Mouse (Mus musculus): ENCODE data around the gene Vegfb.
"Not testable (repeated sequence)": the region's sequence is repeated elsewhere in the genome, so short reads cannot be mapped to it uniquely, and the experiment has no call there.

Gene Vegfb

DNA sequence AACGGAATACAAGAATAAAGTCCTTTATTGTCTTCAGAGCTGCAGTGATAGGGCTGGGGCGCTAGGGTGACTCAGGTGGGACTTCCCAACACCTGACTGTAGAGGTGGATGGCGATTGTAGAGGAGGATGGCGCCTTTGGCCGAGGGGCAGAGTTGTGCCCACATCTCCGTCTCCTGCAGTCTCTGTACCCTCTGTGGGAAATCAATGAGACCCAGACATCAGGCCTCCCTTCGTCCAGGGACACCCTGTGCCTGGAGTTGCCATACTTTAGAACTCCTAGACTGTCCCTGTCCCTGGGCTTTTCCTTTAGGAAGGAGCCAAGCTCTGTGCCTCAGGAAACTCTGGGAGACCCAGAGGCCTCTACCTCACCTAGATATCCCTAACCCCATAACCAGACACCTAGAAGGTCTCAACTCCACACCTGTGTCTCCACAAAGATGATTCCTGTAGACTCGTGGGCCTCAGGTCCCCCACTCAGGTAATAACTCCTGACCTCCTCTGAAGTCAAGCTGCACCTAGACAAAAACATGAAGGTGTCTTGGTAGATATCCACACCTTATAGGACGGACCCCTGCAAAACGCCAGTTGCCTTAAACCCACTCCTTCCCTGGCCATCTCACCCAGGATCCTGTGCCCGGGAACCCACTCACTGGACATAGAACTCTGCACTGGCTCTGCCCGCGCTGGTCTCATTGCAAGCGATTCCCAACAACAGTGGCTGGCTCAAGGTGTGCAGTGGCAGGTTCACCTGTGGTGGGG is 5.7 kb upstream of the Vegfb start:
- in situ Hi-C loops (cut with MboI; ENCODE audit: low pct_unique_long_range_greater_than_20kb in 1 of 2, low sequenced_read_pairs in 2 of 2, unreplicated experiment in 1 of 2) = no loop called here

DNA sequence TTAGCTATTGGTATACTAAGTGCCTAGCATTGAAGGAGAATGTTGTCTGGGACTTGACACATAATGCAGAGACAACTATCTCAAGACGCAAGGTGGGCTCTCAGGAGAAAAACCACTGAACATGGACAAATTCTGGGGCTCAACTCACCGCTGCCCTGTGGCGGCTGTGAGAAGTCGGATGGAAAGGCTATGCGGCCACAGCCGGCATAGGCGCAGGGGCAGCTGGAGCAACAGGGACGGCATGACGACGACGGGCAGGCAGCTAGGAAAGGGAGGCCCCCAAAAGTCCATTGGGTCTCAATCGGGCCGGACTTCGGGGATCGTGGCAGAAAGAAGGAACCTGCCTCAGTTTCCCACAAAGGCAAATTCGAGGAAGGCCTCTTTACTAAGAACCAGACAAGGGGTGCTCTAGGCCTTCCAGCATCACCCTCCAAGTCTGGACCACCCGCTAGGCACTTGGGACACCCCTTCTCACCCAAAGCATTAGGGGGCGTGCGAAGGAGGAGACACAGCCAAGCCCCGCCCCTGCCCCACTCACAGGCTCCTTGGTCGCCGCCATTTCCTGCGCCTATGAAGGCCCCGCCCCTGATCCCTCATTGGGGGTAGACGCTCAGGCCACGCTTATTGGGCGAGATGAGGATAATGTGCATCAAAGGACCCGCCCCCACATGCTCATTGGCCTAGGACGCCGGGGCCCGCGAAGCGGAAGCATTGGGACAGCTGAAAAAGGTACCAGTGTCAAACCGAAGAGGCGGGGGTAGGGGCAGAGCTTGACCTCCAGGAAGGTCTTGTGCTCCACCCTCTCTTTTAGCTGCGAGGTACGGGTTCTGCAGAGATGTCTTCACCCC is 4.8 kb upstream of the Vegfb start, which contains the start of gene Dnajc4:
Gene Dnajc4 (minus strand): TSS at position 562 of the 848 bp plus-strand sequence.
- in situ Hi-C loops (cut with MboI; ENCODE audit: low pct_unique_long_range_greater_than_20kb in 1 of 2, low sequenced_read_pairs in 2 of 2, unreplicated experiment in 1 of 2) = no loop called here

GRCm38 (mm10) chr19:6991166-6991565 is 3.7 kb upstream of the Vegfb start:
- in situ Hi-C loops (cut with MboI; ENCODE audit: low pct_unique_long_range_greater_than_20kb in 1 of 2, low sequenced_read_pairs in 2 of 2, unreplicated experiment in 1 of 2) = not testable (repeated sequence)

DNA sequence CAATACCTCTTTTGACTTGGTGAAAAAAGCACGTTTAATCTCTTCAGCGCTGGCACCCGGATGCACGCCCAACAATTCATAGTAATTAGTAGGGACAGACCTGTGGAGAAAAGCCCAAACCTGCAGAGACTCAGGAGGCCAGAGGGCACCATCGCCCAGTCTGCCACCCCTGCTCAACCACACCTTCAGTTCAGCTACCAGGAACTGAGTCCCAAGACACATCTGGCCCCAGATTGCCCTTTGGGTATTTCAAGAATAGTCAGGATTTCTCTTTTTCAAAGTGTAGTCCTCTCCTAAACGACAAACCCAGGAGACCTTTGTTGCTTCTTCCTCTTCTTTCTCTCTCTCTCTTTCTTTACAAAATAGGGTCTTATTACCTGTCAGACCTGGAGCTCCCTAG is 3.3 kb upstream of the Vegfb start:
- in situ Hi-C loops (cut with MboI; ENCODE audit: low pct_unique_long_range_greater_than_20kb in 1 of 2, low sequenced_read_pairs in 2 of 2, unreplicated experiment in 1 of 2) = no loop called here

DNA sequence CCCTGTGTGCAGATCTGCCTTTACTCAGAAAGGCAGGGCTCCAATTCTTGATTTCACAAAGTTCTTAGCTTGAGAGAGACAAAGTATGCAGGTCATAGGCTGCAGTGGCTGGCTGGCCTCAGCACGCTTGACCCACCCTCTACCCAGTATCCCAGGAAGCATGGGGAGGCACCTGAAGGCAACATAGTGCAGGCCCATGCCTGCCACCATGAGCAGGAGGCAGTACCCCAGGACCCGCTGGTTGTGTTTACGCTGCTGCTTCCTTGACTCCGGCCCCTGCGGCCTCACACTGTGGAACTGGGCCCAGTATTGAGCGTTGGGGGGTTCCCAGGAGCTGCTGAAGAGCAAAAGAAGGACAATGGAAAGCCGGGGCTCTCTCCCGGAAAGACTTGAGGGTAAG is 1.8 kb upstream of the Vegfb start:
- in situ Hi-C loops (cut with MboI; ENCODE audit: low pct_unique_long_range_greater_than_20kb in 1 of 2, low sequenced_read_pairs in 2 of 2, unreplicated experiment in 1 of 2) = no loop called here

GRCm38 (mm10) chr19:6987904-6988285 is 444 bp upstream of the Vegfb start:
- in situ Hi-C loops (cut with MboI; ENCODE audit: low pct_unique_long_range_greater_than_20kb in 1 of 2, low sequenced_read_pairs in 2 of 2, unreplicated experiment in 1 of 2) = no loop called here

GRCm38 (mm10) chr19:6985951-6986708 is 1.3 kb downstream of the Vegfb start:
- in situ Hi-C loops (cut with MboI; ENCODE audit: low pct_unique_long_range_greater_than_20kb in 1 of 2, low sequenced_read_pairs in 2 of 2, unreplicated experiment in 1 of 2) = no loop called here

DNA sequence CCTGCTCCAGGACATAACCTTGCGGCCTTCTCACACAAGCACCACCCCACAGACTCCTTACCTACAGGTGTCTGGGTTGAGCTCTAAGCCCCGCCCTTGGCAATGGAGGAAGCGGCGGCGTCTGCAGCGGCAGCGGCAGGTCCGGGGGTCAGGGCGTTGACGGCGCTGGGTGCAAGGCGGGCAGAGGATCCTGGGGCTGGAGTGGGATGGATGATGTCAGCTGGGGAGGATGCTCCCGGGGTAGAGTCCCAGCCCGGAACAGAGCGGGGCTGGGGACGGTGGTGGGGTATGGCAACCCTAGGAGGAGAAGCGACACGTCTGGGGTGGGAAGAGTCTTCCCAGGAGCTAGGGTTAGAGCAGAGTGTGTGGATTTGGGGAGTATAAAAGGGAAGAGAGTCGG is 2.2 kb downstream of the Vegfb start:
- in situ Hi-C loops (cut with MboI; ENCODE audit: low pct_unique_long_range_greater_than_20kb in 1 of 2, low sequenced_read_pairs in 2 of 2, unreplicated experiment in 1 of 2) = no loop called here

GRCm38 (mm10) chr19:6983621-6984020 is 3.8 kb downstream of the Vegfb start:
- in situ Hi-C loops (cut with MboI; ENCODE audit: low pct_unique_long_range_greater_than_20kb in 1 of 2, low sequenced_read_pairs in 2 of 2, unreplicated experiment in 1 of 2) = no loop called here

DNA sequence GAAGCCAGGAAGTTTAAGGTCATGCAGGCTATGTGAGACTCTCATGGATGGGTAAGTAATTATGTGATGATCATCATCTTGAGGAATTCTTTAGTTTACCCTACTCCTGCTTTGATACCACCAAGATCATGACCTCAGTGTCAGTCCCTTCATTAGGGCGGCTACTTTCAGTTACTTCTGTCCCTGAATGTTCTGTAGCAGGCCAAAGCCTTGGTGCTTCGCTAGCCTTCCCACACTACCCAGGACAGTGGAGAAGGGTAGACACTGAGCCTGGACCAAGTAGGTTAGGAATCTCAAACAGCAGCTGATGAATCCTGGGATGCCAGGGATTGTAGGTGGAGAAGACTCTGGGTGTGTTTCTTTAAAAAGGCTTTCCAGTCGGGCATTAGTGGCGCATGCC is 6.0 kb downstream of the Vegfb start:
- in situ Hi-C loops (cut with MboI; ENCODE audit: low pct_unique_long_range_greater_than_20kb in 1 of 2, low sequenced_read_pairs in 2 of 2, unreplicated experiment in 1 of 2) = no loop called here

DNA sequence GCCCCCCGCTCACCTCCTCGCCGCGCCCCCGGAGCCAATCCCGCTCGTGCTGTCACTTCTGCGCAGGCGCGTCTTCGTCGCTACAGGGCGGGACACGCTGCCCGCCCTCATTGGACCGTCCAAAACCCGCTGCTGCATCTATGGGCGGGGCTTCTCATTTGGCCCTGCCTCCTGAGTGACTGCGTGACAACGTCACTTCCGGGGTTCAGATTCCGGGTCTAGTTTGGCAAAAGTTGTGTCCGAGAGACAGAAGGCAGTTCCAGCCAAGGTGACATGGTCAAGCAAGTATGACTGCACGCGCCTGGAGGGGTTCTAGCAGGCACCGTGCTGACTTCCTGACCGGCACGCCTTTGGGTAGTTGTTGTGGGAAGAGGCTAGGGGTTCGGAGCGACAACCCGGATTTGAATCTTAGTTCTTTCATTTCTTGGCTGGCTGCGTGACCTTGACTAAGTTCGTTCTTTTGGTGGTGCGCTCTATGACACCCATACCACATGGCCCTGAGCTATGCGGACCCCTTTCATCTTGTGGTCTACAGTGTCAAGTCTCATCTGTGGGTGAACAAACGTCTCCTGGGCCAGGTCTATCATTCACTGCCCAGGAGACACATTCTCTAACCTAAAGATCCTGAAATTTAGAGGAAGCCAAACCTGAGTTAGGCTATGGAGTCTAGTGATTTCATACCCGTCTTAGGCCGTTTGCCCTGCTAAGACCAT is 6.9 kb downstream of the Vegfb start, which contains the start of gene Fkbp2:
Gene Fkbp2 (minus strand): TSS at position 121 of the 713 bp plus-strand sequence.
- in situ Hi-C loops (cut with MboI; ENCODE audit: low pct_unique_long_range_greater_than_20kb in 1 of 2, low sequenced_read_pairs in 2 of 2, unreplicated experiment in 1 of 2) = no loop called here

DNA sequence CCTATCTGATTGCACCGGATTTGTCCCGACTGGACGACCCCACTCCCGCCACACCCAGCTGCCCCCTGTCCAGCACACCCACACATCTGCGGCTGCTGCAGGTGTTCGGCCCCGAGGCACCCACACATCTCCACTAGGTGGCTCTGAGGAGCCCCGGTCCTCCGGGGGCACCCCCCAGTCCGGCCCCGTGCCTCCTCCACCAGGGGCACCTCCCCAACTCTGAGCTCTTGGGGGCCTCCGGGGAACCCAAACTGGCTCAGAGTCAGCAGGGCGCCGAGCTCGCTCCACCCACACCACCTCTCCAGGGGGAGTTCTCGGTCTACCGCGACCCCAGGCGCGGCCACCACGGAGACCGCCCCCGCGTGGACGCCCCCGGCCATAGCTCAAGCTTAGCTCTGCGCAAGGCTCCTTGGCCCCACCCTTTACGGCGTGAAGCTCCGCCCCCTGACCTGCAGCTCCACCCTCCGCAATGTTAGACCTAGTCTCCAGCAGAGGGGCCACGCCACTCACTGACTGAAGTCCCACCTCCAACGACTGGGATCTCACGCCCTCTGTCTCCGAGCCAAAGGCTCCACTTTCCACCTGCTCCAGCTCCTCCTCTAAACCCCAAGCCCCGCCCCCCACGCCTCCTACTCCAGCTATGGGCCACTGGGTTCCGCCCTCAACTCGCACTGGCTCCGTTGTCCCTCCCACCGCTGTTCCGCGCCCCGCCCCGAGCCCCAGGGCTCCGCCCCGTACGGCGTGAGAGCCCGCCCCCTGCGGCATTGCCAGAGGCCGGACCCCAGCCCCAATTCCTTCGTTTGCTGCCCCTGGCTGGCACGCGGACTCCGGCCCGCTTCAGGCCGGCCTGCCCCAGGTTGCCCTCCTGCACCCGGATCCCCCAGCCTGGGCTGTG is 7.7 kb downstream of the Vegfb start:
- in situ Hi-C loops (cut with MboI; ENCODE audit: low pct_unique_long_range_greater_than_20kb in 1 of 2, low sequenced_read_pairs in 2 of 2, unreplicated experiment in 1 of 2) = no loop called here

DNA sequence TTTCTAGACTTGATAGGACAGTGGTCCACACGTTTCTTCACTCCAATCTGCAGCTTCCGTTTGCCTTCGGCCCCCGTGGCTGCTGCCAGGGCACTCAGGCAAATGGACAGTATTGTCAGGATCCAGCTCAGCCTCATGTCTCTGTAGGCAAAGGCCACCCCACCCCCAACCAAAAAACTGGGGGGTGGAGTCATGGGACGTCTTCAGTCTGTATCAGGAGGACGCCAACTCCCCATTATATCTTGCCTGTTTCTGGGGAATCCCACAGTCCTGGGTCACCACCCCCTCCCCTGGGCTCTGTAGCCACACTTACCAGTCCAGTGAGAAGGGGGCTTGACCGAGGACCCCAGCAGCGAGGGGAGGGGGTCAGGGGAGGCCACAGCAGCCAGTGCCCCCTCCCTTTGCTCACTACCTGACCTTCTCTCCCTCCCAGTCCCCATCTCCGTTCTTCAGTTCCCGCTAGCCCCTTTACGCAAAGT is 8.4 kb downstream of the Vegfb start:
- in situ Hi-C loops (cut with MboI; ENCODE audit: low pct_unique_long_range_greater_than_20kb in 1 of 2, low sequenced_read_pairs in 2 of 2, unreplicated experiment in 1 of 2) = no loop called here

GRCm38 (mm10) chr19:6978639-6978974 is 8.8 kb downstream of the Vegfb start:
- in situ Hi-C loops (cut with MboI; ENCODE audit: low pct_unique_long_range_greater_than_20kb in 1 of 2, low sequenced_read_pairs in 2 of 2, unreplicated experiment in 1 of 2) = no loop called here

DNA sequence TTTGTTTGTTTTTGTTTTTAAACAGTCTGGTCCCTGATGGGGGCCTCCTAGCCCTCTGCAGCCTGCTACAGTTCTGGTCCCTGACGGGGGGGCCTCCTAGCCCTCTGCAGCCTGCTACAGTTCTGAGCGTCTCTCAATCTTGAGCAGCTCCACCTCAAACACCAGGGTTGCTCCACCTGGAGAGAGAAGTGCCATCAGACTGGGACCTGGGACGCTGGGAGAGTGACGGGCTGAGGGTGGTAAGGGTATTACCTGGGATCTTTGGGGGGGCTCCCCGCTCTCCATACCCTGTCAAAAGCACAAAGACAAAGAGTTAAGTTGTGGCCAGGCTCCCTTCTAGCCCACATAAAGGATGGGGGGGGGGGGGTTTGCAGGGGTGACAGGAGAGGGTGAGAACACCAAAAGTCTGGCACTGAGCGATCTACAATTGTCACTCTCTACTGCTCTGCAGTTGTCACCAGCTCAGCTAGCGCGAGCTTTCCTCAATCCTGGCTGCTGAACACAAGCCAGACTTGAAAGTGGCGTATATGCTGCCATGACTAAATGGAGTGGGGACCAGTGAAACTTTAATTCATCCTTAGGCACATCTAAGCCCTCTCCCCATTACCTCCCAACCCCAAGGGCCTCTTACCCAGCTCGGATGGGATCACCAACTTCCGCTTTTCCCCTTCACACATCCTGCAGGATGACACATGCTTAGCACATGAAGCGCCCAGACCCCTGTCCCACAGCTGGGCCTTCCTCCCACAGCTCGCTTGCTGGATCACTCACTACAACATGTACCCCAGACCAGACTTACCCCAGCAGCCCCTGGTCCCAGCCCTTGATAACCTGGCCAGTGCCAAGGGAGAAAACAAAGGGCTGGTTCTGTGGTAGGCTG is 9.5 kb downstream of the Vegfb start:
- in situ Hi-C loops (cut with MboI; ENCODE audit: low pct_unique_long_range_greater_than_20kb in 1 of 2, low sequenced_read_pairs in 2 of 2, unreplicated experiment in 1 of 2) = no loop called here
